Mouse (Mus musculus): ENCODE data around the gene Bin2. TPM values are rescaled to one million over a fixed set of nuclear protein-coding genes. Genes with fewer than 3 reads are reported as not detected.

The Bin2 gene
- polyA plus RNA-seq, 1 experiment: 135 TPM

GRCm38 (mm10) chr15:100685849-100686248 lies 16.5 kb upstream of the Bin2 start:
- Histone ChIP-seq H3K27ac (ENCODE audit: insufficient read depth, low read depth, low read length) (no peak overlapping the region), H3K4me3 (ENCODE audit: insufficient read depth, low read length) (no peak overlapping the region), H3K4me1 (ENCODE audit: control insufficient read depth, insufficient read depth, low read length) (peaks cover 32% of the 10 kb centered on the region)
- TF ChIP-seq CTCF (IDR thresholded peaks at IDR 0.05; ENCODE audit: low read depth, low read length) (no peak), POLR2A (IDR thresholded peaks at IDR 0.05; ENCODE audit: borderline replicate concordance, low read depth, low read length) (no peak)

GRCm38 (mm10) chr15:100685255-100685654 lies 15.9 kb upstream of the Bin2 start:
- Histone ChIP-seq H3K4me1 (ENCODE audit: control insufficient read depth, insufficient read depth, low read length) (peaks cover 33% of the 10 kb centered on the region), H3K27ac (ENCODE audit: insufficient read depth, low read depth, low read length) (no peak overlapping the region), H3K4me3 (ENCODE audit: insufficient read depth, low read length) (no peak overlapping the region)
- TF ChIP-seq CTCF (IDR thresholded peaks at IDR 0.05; ENCODE audit: low read depth, low read length) (no peak), POLR2A (IDR thresholded peaks at IDR 0.05; ENCODE audit: borderline replicate concordance, low read depth, low read length) (no peak)

GRCm38 (mm10) chr15:100684450-100684849 lies 15.1 kb upstream of the Bin2 start:
- H3K4me3 ChIP-seq (ENCODE audit: insufficient read depth, low read length): no peak overlapping the region
- H3K4me1 ChIP-seq (ENCODE audit: control insufficient read depth, insufficient read depth, low read length): peaks cover 35% of the 10 kb centered on the region
- H3K27ac ChIP-seq (ENCODE audit: insufficient read depth, low read depth, low read length): no peak overlapping the region
- TF ChIP-seq CTCF (IDR thresholded peaks at IDR 0.05; ENCODE audit: low read depth, low read length) (no peak), POLR2A (IDR thresholded peaks at IDR 0.05; ENCODE audit: borderline replicate concordance, low read depth, low read length) (no peak)

GRCm38 (mm10) chr15:100683041-100683440 lies 13.7 kb upstream of the Bin2 start:
- Histone ChIP-seq H3K27ac (ENCODE audit: insufficient read depth, low read depth, low read length) (no peak overlapping the region), H3K4me1 (ENCODE audit: control insufficient read depth, insufficient read depth, low read length) (peaks cover 44% of the 10 kb centered on the region), H3K4me3 (ENCODE audit: insufficient read depth, low read length) (no peak overlapping the region)
- TF ChIP-seq CTCF (IDR thresholded peaks at IDR 0.05; ENCODE audit: low read depth, low read length): 0 out of 2 replicates have a peak, but pooled peaks have one; percentile 41
- TF ChIP-seq POLR2A (IDR thresholded peaks at IDR 0.05; ENCODE audit: borderline replicate concordance, low read depth, low read length): no peak

- Histone ChIP-seq H3K4me3 (ENCODE audit: insufficient read depth, low read length) (no peak overlapping the region), H3K27ac (ENCODE audit: insufficient read depth, low read depth, low read length) (no peak overlapping the region), H3K4me1 (ENCODE audit: control insufficient read depth, insufficient read depth, low read length) (peaks cover 44% of the 10 kb centered on the region)
- TF ChIP-seq POLR2A (IDR thresholded peaks at IDR 0.05; ENCODE audit: borderline replicate concordance, low read depth, low read length) (no peak), CTCF (IDR thresholded peaks at IDR 0.05; ENCODE audit: low read depth, low read length) (no peak)
Measured at GRCm38 (mm10) chr15:100681770-100682169, 12.4 kb upstream of the Bin2 start.

- Histone ChIP-seq H3K4me3 (ENCODE audit: insufficient read depth, low read length) (no peak overlapping the region), H3K4me1 (ENCODE audit: control insufficient read depth, insufficient read depth, low read length) (peaks cover 40% of the 10 kb centered on the region), H3K27ac (ENCODE audit: insufficient read depth, low read depth, low read length) (no peak overlapping the region)
- TF ChIP-seq POLR2A (IDR thresholded peaks at IDR 0.05; ENCODE audit: borderline replicate concordance, low read depth, low read length) (no peak), CTCF (IDR thresholded peaks at IDR 0.05; ENCODE audit: low read depth, low read length) (no peak)
Measured at GRCm38 (mm10) chr15:100680381-100680780, 11.0 kb upstream of the Bin2 start.

DNA sequence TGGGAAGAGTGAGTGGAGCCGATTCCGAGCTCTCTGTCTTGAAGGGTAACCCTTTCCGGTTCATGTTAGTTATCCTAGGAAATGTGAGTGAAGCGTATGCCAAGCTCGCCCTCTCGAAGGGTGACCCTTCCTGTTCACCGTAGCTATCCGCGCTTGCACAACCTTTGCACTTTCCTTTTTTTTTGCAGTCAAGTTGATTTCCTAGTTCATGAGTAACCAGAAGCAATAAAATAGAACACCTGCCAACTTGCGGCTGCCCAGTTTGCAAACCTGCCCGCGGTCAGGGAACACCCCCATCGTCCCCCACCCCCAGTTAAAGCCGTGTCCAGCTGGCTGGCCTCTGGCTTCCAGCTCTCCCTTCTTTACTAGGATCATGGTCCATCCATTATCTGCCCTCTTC lies 9.7 kb upstream of the Bin2 start:
- Histone ChIP-seq H3K4me3 (ENCODE audit: insufficient read depth, low read length) (no peak overlapping the region), H3K27ac (ENCODE audit: insufficient read depth, low read depth, low read length) (peak overlapping the region; percentile 43), H3K4me1 (ENCODE audit: control insufficient read depth, insufficient read depth, low read length) (peaks cover 53% of the 10 kb centered on the region)
- TF ChIP-seq CTCF (IDR thresholded peaks at IDR 0.05; ENCODE audit: low read depth, low read length) (no peak), POLR2A (IDR thresholded peaks at IDR 0.05; ENCODE audit: borderline replicate concordance, low read depth, low read length) (no peak)

DNA sequence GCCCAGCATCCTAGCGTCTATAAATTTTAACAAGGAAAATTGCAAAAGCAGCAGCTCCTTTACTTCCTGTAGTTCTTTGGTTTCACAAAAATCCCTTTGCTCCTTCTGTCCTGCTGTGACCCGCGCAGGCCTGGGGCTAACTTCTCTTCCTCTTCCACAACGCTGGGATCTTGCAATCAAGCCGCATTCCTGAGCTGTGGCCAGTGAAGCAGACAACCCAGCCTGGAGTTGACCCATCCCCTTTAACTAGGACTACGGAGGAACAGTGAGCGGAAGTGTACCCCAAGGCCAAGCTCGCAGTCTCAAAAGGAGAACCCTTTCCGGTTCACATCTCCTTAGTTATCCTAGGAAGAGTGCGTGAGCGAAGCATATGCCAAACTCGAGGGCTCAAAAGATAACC lies 9.2 kb upstream of the Bin2 start:
- peak overlapping the region; percentile 43 for H3K27ac ChIP-seq (ENCODE audit: insufficient read depth, low read depth, low read length)
- TF ChIP-seq POLR2A (IDR thresholded peaks at IDR 0.05; ENCODE audit: borderline replicate concordance, low read depth, low read length) (no peak), CTCF (IDR thresholded peaks at IDR 0.05; ENCODE audit: low read depth, low read length) (no peak)

DNA sequence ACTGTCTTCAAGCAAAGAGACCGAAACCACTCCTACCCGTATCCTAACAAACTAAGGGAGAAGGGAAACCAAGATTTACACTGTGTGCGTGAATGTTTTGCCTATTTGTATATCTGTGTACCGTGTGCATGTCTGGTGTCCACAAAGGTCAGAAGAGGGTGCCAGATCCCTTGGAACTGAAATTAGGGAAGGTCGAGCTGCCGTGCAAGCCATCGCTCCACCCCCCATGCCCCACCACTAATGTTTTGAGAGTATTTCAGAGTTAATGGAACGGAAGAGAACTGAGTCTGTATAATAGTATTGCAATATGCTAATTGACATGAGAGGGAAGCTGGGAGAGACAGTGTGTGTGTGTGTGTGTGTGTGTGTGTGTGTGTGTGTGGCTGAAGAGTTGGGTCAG lies 8.3 kb upstream of the Bin2 start:
- peaks cover 61% of the 10 kb centered on the region for H3K4me1 ChIP-seq (ENCODE audit: control insufficient read depth, insufficient read depth, low read length)
- peak overlapping the region; percentile 14; the same call in 1 of the 2 replicates for H3K27ac ChIP-seq (ENCODE audit: insufficient read depth, low read depth, low read length)
- H3K4me3 ChIP-seq (ENCODE audit: insufficient read depth, low read length): no peak overlapping the region
- no peak for TF ChIP-seq CTCF (IDR thresholded peaks at IDR 0.05; ENCODE audit: low read depth, low read length)
- TF ChIP-seq POLR2A (IDR thresholded peaks at IDR 0.05; ENCODE audit: borderline replicate concordance, low read depth, low read length): no peak

More for the DNA sequence above, 9.2 kb upstream of the Bin2 start:
- peaks cover 53% of the 10 kb centered on the region for H3K4me1 ChIP-seq (ENCODE audit: control insufficient read depth, insufficient read depth, low read length)
- no peak overlapping the region for H3K4me3 ChIP-seq (ENCODE audit: insufficient read depth, low read length)

GRCm38 (mm10) chr15:100676521-100676920 lies 7.2 kb upstream of the Bin2 start:
- no peak overlapping the region for H3K27ac ChIP-seq (ENCODE audit: insufficient read depth, low read depth, low read length)
- TF ChIP-seq POLR2A (IDR thresholded peaks at IDR 0.05; ENCODE audit: borderline replicate concordance, low read depth, low read length) (no peak), CTCF (IDR thresholded peaks at IDR 0.05; ENCODE audit: low read depth, low read length) (no peak)
- peaks cover 57% of the 10 kb centered on the region for H3K4me1 ChIP-seq (ENCODE audit: control insufficient read depth, insufficient read depth, low read length)
- no peak overlapping the region for H3K4me3 ChIP-seq (ENCODE audit: insufficient read depth, low read length)

GRCm38 (mm10) chr15:100675486-100675885 lies 6.1 kb upstream of the Bin2 start:
- Histone ChIP-seq H3K4me3 (ENCODE audit: insufficient read depth, low read length) (no peak overlapping the region), H3K27ac (ENCODE audit: insufficient read depth, low read depth, low read length) (no peak overlapping the region), H3K4me1 (ENCODE audit: control insufficient read depth, insufficient read depth, low read length) (peaks cover 54% of the 10 kb centered on the region)
- TF ChIP-seq CTCF (IDR thresholded peaks at IDR 0.05; ENCODE audit: low read depth, low read length): no peak
- TF ChIP-seq POLR2A (IDR thresholded peaks at IDR 0.05; ENCODE audit: borderline replicate concordance, low read depth, low read length): no peak
